Comparison of ENCODE assay signal across 21 mouse cellular contexts in genomic region chr6:7951778-7952177, GRCm38 (mm10).
DNase-seq lines count a peak whose midpoint lies in the region; ATAC-seq lines count a peak whose summit lies in the region.
"Had no signal": no experiment of that assay in that cellular context is flagged by ENCODE, and none has a peak within 500 bp of the region (broad histone marks: within the 10 kb centered on the region; RNA-seq: fewer than 3 reads in every experiment).

No protein-coding gene starts in this region.

- H3K9ac ChIP-seq in hindbrain, embryonic 14.5 days: no peak overlapping the region
- no peak overlapping the region for H3K9ac ChIP-seq in hindbrain, embryonic 13.5 days
- H3K9ac ChIP-seq in neural tube, embryonic 13.5 days: no peak overlapping the region
- H3K9ac ChIP-seq in neural tube, embryonic 15.5 days (replicated peaks): no peak overlapping the region
- H3K9ac ChIP-seq: embryonic facial prominence, embryonic 13.5 days; embryonic facial prominence, embryonic 15.5 days; forebrain, embryonic 12.5 days had no signal

- H3K27ac ChIP-seq in hindbrain, embryonic 14.5 days: no peak overlapping the region
- H3K27ac ChIP-seq in hindbrain, embryonic 13.5 days: no peak overlapping the region
- 0 out of 2 replicates have a peak overlapping the region, but pooled peaks have one; percentile 13 for H3K27ac ChIP-seq in neural tube, embryonic 13.5 days (replicated peaks)
- H3K27ac ChIP-seq in neural tube, embryonic 15.5 days (replicated peaks): no peak overlapping the region
- H3K27ac ChIP-seq: embryonic facial prominence, embryonic 13.5 days; embryonic facial prominence, embryonic 15.5 days; forebrain, embryonic 10.5 days; forebrain, embryonic 12.5 days had no signal

- no peak overlapping the region for H3K4me2 ChIP-seq in hindbrain, embryonic 14.5 days (replicated peaks)
- no peak overlapping the region for H3K4me2 ChIP-seq in hindbrain, embryonic 13.5 days
- H3K4me2 ChIP-seq in neural tube, embryonic 13.5 days: no peak overlapping the region
- no peak overlapping the region for H3K4me2 ChIP-seq in neural tube, embryonic 15.5 days
- H3K4me2 ChIP-seq: embryonic facial prominence, embryonic 13.5 days; embryonic facial prominence, embryonic 15.5 days; forebrain, embryonic 12.5 days had no signal

- peak; percentile 40; the same call in 1 of the 2 replicates for ATAC-seq in hindbrain, embryonic 14.5 days (ENCODE audit: low FRiP score)
- ATAC-seq in hindbrain, embryonic 13.5 days (ENCODE audit: low FRiP score): no peak
- peak; percentile 50; the same call in 1 of the 2 replicates for ATAC-seq in neural tube, embryonic 13.5 days (ENCODE audit: low read depth)
- ATAC-seq in neural tube, embryonic 15.5 days (ENCODE audit: low FRiP score): no peak; the same call in 1 of the 2 replicates
- ATAC-seq: forebrain, embryonic 16.5 days had no signal

- H3K9me3 ChIP-seq in hindbrain, embryonic 14.5 days (ENCODE audit: control insufficient read depth, low read length): no peaks in the 10 kb centered on the region
- H3K9me3 ChIP-seq in hindbrain, embryonic 13.5 days: no peaks in the 10 kb centered on the region
- no peaks in the 10 kb centered on the region for H3K9me3 ChIP-seq in neural tube, embryonic 13.5 days
- H3K9me3 ChIP-seq in neural tube, embryonic 15.5 days (replicated peaks): no peaks in the 10 kb centered on the region
- H3K9me3 ChIP-seq: embryonic facial prominence, embryonic 13.5 days; embryonic facial prominence, embryonic 15.5 days; forebrain, embryonic 10.5 days; forebrain, embryonic 12.5 days had no signal

- H3K27me3 ChIP-seq in hindbrain, embryonic 14.5 days (ENCODE audit: control insufficient read depth, insufficient read depth, low read length): no peaks in the 10 kb centered on the region
- no peaks in the 10 kb centered on the region for H3K27me3 ChIP-seq in hindbrain, embryonic 13.5 days
- H3K27me3 ChIP-seq in neural tube, embryonic 13.5 days: no peaks in the 10 kb centered on the region
- no peaks in the 10 kb centered on the region for H3K27me3 ChIP-seq in neural tube, embryonic 15.5 days (replicated peaks)
- H3K27me3 ChIP-seq: embryonic facial prominence, embryonic 13.5 days; embryonic facial prominence, embryonic 15.5 days; forebrain, embryonic 12.5 days had no signal

- H3K4me1 ChIP-seq in hindbrain, embryonic 14.5 days (replicated peaks; ENCODE audit: control insufficient read depth, insufficient read depth, low read length): no peaks in the 10 kb centered on the region
- no peaks in the 10 kb centered on the region; the same call in none of the 2 replicates for H3K4me1 ChIP-seq in hindbrain, embryonic 13.5 days (replicated peaks)
- H3K4me1 ChIP-seq in neural tube, embryonic 13.5 days (replicated peaks): 0 out of 2 replicates have a peak, but pooled peaks cover 9% of the 10 kb centered on the region
- no peaks in the 10 kb centered on the region for H3K4me1 ChIP-seq in neural tube, embryonic 15.5 days
- H3K4me1 ChIP-seq: embryonic facial prominence, embryonic 13.5 days had no signal

- H3K4me3 ChIP-seq in hindbrain, embryonic 14.5 days (replicated peaks; ENCODE audit: low read length): no peak overlapping the region
- no peak overlapping the region for H3K4me3 ChIP-seq in hindbrain, embryonic 13.5 days
- no peak overlapping the region for H3K4me3 ChIP-seq in neural tube, embryonic 13.5 days
- H3K4me3 ChIP-seq in neural tube, embryonic 15.5 days (replicated peaks): no peak overlapping the region
- H3K4me3 ChIP-seq: embryonic facial prominence, embryonic 13.5 days; embryonic facial prominence, embryonic 15.5 days; erythroblast, embryonic 14.5 days; forebrain, embryonic 10.5 days; forebrain, embryonic 12.5 days had no signal

- no peak for DNase-seq in hindbrain, embryonic 14.5 days (ENCODE audit: low spot score)
- DNase-seq in right cerebral cortex, postnatal 25 days: no peak
- DNase-seq: adrenal gland, adult 2 months; adrenal gland, postnatal 10 days; adrenal gland, postnatal 25 days; cerebellum, adult 11 months; cerebellum, adult 18-20 months; cerebellum, adult 8-10 months; cerebellum, adult 9-11 months; cerebellum, postnatal 14 days; cerebellum, postnatal 36 days; embryo, embryonic 11 days had no signal

- H3K36me3 ChIP-seq in hindbrain, embryonic 14.5 days (replicated peaks; ENCODE audit: control insufficient read depth, insufficient read depth): no peaks in the 10 kb centered on the region
- no peaks in the 10 kb centered on the region for H3K36me3 ChIP-seq in hindbrain, embryonic 13.5 days
- H3K36me3 ChIP-seq in neural tube, embryonic 13.5 days: no peaks in the 10 kb centered on the region
- H3K36me3 ChIP-seq in neural tube, embryonic 15.5 days: no peaks in the 10 kb centered on the region
- H3K36me3 ChIP-seq: embryonic facial prominence, embryonic 13.5 days; embryonic facial prominence, embryonic 15.5 days; forebrain, embryonic 10.5 days; forebrain, embryonic 12.5 days had no signal

Comparison
In these comparisons a context has a peak if more than half of its experiments do, and no peak if none do; other contexts are left out.
1. ATAC-seq: peak in hindbrain, embryonic 14.5 days (single experiment) and neural tube, embryonic 13.5 days (single experiment); none in hindbrain, embryonic 13.5 days (single experiment) and neural tube, embryonic 15.5 days (single experiment).